Mouse (Mus musculus) heart, adult 2 months (tissue): Measurements from ENCODE around the gene Pmel. TPM values are rescaled to one million over a fixed set of nuclear protein-coding genes. Genes with fewer than 3 reads are reported as not detected.
A peak's percentile ranks its signal among the peaks of the same experiment; 100 is the strongest.

Experiments
- DNase-seq, 2 experiments: peaks; one replicate each; pipeline ENCODE4 v3.0.0; 2021
- H3K27ac ChIP-seq: fragments of 200-600 bp; 2 replicates; pipeline ENCODE4 v1.8.1; 2022
- H3K27me3 ChIP-seq: fragments of 200-500 bp; 2 replicates; pipeline ENCODE4 v1.6.1; 2012; ENCODE audit warnings: mild to moderate bottlenecking, low read length, inconsistent platforms, mixed read lengths; ENCODE audit not compliant: control insufficient read depth, insufficient read depth
- H3K36me3 ChIP-seq: fragments of 200-500 bp; 2 replicates; pipeline ENCODE4 v1.6.1; 2012; ENCODE audit warnings: low read length, inconsistent platforms; ENCODE audit not compliant: control insufficient read depth, insufficient read depth
- H3K4me1 ChIP-seq: fragments of 200-500 bp; 2 replicates; pipeline ENCODE4 v1.6.1; 2011; ENCODE audit warnings: low read length; ENCODE audit not compliant: control insufficient read depth, insufficient read depth
- H3K4me3 ChIP-seq: fragments of 200-600 bp; 2 replicates; pipeline ENCODE4 v1.8.1; 2022
- H3K79me2 ChIP-seq: fragments of 200-500 bp; replicated peaks from 2 replicates; pipeline ENCODE4 v1.6.1; 2012; ENCODE audit warnings: mild to moderate bottlenecking, inconsistent platforms, low read length, moderate library complexity, mixed read lengths; ENCODE audit not compliant: control insufficient read depth, insufficient read depth
- H3K9ac ChIP-seq: fragments of 200-500 bp; 2 replicates; pipeline ENCODE4 v1.6.1; 2012; ENCODE audit warnings: low read depth, mild to moderate bottlenecking, control low read depth, inconsistent platforms, low read length, mixed read lengths
- CTCF ChIP-seq: fragments of 200-600 bp; IDR thresholded peaks from 2 replicates; pipeline ENCODE4 v1.8.1; 2022; ENCODE audit warnings: antibody characterized with exemption, mild to moderate bottlenecking, moderate library complexity
- EP300 ChIP-seq: fragments of 200-500 bp; IDR thresholded peaks from 2 replicates; pipeline ENCODE4 v1.6.1; 2011; ENCODE audit warnings: low read depth, low read length, control low read depth; ENCODE audit not compliant: insufficient read depth
- POLR2A ChIP-seq: fragments of 200-500 bp; IDR thresholded peaks from 2 replicates; pipeline ENCODE4 v1.6.1; 2011; ENCODE audit warnings: mild to moderate bottlenecking, low read depth, low read length, control low read depth; ENCODE audit not compliant: insufficient read depth
- WGBS: fragments of 180-500 bp; shearing (Covaris S2); methylation state at CpG from one replicate; pipeline ENCODE4 v1.1.7; 2018; 5-methylcytosine and 5-hydroxymethylcytosine counted together
- intact Hi-C: fragments of 180-260 bp; cut with DNase I; formaldehyde crosslinking; loops from one replicate; pipeline ENCODE4 v1.15.1; 2025
- polyA plus RNA-seq: library from polyadenylated mRNA; depleted of rRNA; stranded (reverse); fragments of >200 nt; gene quantifications from 2 replicates; pipeline ENCODE4 v1.2.3, GENCODE M21; 2012
- total RNA-seq, 2 experiments: library from RNA; stranded (reverse); gene quantifications; 2 replicates each; pipeline ENCODE4 v1.2.3; 2021

Gene Pmel
- total and polyA plus RNA-seq, 3 experiments: 0.43 to 0.66 (median 0.50) TPM

GRCm38 (mm10) chr10:128731992-128732391, 28.0 kb downstream of the Pmel start:
- no peaks in the 10 kb centered on the region for H3K27me3 ChIP-seq
- no peaks in the 10 kb centered on the region for H3K79me2 ChIP-seq
- no peak for DNase-seq
- H3K27ac ChIP-seq: no peak overlapping the region
- intact Hi-C loops: loop anchor here (1.0 to 5.0 kb wide), 2 partner anchors 163 to 245 kb away; no protein-coding TSS in a partner anchor
- no peak overlapping the region for H3K9ac ChIP-seq
- H3K4me3 ChIP-seq: no peak overlapping the region
- TF ChIP-seq POLR2A: no peak
- no peak for TF ChIP-seq EP300
- TF ChIP-seq CTCF: no peak
- H3K4me1 ChIP-seq: no peaks in the 10 kb centered on the region; the same call in 1 of the 2 replicates
- no peaks in the 10 kb centered on the region for H3K36me3 ChIP-seq

DNA sequence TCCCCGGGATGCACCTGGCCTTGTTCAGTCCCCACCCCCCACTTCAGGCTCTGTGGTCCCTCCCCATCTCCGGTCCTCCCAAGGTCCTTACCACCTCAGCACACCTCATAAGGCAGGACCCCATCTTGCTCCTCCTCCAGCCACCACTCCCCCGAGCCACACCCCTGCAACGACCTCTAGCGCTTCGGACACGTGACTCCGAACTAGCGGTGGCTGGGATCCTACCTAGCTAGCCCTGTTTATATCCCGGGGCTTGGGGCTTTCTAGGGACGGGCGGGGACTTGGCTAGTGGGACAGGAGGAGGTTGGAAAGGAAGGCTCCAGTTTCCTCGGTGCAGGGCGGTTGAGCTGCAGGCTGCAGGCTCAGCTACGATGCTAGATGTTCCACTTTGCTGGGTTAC, 33.4 kb downstream of the Pmel start:
- TF ChIP-seq CTCF: no peak
- TF ChIP-seq EP300: no peak
- TF ChIP-seq POLR2A: no peak
- Histone ChIP-seq H3K79me2 (no peaks in the 10 kb centered on the region), H3K36me3 (no peaks in the 10 kb centered on the region; the same call in 1 of the 2 replicates), H3K4me1 (no peaks in the 10 kb centered on the region; the same call in 1 of the 2 replicates), H3K27me3 (no peaks in the 10 kb centered on the region), H3K27ac (no peak overlapping the region), H3K4me3 (no peak overlapping the region), H3K9ac (no peak overlapping the region)
- WGBS: 28% methylated on average over 15 of the region's 15 CpGs
- DNase-seq: no peak
- intact Hi-C loops: no loop called here

DNA sequence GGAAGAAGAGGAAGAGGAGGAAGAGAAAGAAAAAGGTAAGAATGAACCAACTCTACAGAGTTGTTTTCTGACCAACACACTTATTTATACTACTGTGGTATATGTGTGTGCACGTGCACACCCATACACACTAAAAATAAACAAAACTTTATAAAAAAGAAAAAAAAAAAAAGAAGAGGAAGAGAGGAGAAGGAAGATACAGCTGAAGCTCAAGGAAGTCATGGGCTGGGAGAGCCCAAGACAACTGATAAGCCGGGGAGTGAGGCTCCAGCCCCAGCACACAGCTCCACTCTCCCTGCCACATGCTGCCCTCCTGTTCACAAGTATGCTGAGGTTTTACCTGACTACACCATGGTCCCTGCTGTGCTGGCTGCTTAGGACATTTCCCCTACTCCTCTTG, 36.3 kb downstream of the Pmel start:
- no peaks in the 10 kb centered on the region for H3K79me2 ChIP-seq
- peaks cover 4% of the 10 kb centered on the region for H3K4me1 ChIP-seq
- H3K36me3 ChIP-seq: no peaks in the 10 kb centered on the region; the same call in 1 of the 2 replicates
- H3K27ac ChIP-seq: no peak overlapping the region
- intact Hi-C loops: loop anchor here (10.0 kb wide), 1 partner anchor 1675 kb away; the partner anchor contains the start of genes Cdk4 and March9
- no peak overlapping the region for H3K9ac ChIP-seq
- no peak for DNase-seq
- WGBS: 47% methylated on average over 2 of the region's 2 CpGs
- no peaks in the 10 kb centered on the region for H3K27me3 ChIP-seq
- no peak for TF ChIP-seq CTCF
- TF ChIP-seq EP300: no peak
- no peak for TF ChIP-seq POLR2A
- no peak overlapping the region for H3K4me3 ChIP-seq

DNA sequence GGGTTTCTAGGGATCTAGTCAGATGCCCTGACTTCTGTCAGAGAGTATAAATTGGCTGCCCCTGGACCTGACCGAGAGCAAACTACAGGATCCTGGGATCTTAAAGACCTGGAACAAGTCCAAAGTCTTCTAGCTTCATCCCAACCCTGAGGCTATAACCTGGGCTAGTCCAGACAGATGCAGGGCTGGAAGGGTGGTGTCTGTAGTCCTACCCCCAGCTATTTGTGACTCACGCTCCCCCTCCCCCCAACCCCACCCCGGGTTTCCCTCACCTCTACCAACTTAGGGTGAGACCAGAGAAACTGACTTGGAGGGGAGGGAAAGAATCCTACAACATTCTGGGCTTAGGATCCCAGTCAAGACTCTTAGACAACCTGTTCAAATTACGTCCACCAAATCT, 38.6 kb downstream of the Pmel start:
- 18% methylated on average over 4 of the region's 4 CpGs for WGBS
- Histone ChIP-seq H3K9ac (no peak overlapping the region; the same call in 1 of the 2 replicates), H3K36me3 (no peaks in the 10 kb centered on the region; the same call in 1 of the 2 replicates), H3K4me3 (peak overlapping the region; percentile 77), H3K4me1 (peaks cover 5% of the 10 kb centered on the region), H3K27ac (peak overlapping the region; percentile 90), H3K27me3 (no peaks in the 10 kb centered on the region), H3K79me2 (no peaks in the 10 kb centered on the region)
- DNase-seq: no peak
- TF ChIP-seq CTCF (no peak), EP300 (no peak), POLR2A (no peak)
- intact Hi-C loops: loop anchor here (10.0 kb wide), 1 partner anchor 1678 kb away; the partner anchor contains the start of genes Cdk4 and March9

DNA sequence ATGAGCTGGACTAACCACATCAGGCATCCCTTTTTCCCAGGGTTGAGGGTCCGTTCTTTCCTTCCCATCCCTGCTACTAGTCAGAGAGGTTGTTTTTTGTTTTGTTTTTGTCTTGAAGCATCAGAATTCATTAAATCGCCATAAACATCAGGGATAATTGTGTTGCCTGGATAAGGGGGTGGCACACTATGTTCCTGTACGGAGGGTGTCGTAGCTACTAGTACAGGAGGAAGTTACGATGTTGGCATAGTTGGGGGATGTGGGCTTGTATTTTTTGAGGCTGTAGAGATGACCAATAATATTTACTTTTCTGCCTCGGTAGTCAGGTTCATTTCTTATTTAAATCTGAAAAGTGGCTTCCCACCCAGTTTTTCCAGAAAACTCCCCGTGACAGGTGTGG, 39.2 kb downstream of the Pmel start:
- Histone ChIP-seq H3K79me2 (no peaks in the 10 kb centered on the region), H3K27ac (peak overlapping the region; percentile 90), H3K9ac (peak overlapping the region; percentile 88), H3K36me3 (no peaks in the 10 kb centered on the region; the same call in 1 of the 2 replicates), H3K4me1 (peaks cover 5% of the 10 kb centered on the region), H3K27me3 (no peaks in the 10 kb centered on the region), H3K4me3 (peak overlapping the region; percentile 77)
- intact Hi-C loops: loop anchor here (10.0 kb wide), 1 partner anchor 1678 kb away; the partner anchor contains the start of genes Cdk4 and March9
- no peak for DNase-seq
- WGBS: under 1% methylated on average over 7 of the region's 7 CpGs
- TF ChIP-seq EP300 (no peak), POLR2A (no peak), CTCF (no peak)

DNA sequence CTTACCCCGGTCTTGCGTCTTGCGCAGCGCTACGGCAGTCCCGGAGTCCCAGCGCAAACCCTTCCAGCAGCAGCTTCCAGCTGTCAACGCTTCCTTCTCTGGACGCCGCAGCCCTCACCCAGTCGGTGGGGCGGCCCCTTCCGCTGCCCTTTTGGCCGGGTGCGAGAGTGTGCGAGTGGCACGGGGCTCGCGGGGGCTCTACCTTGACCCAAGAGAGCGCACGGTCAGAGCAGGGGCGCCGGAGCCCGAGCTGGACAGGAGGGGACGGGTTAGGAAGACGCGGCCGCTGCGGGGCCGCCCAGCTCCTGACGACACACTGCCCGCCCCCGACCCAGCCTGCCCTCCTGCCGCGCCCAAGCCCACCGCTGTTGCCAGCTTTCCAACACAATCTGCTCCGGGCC, 39.8 kb downstream of the Pmel start:
- peaks cover 5% of the 10 kb centered on the region for H3K4me1 ChIP-seq
- H3K27me3 ChIP-seq: no peaks in the 10 kb centered on the region
- under 1% methylated on average over 34 of the region's 37 CpGs for WGBS
- H3K9ac ChIP-seq: peak overlapping the region; percentile 88
- intact Hi-C loops: loop anchor here (10.0 kb wide), 1 partner anchor 1679 kb away; the partner anchor contains the start of genes Cdk4 and March9
- peak overlapping the region; percentile 77 for H3K4me3 ChIP-seq
- peak overlapping the region; percentile 90 for H3K27ac ChIP-seq
- peak; percentile 57; the same call in 1 of the 2 replicates for TF ChIP-seq POLR2A
- no peak for TF ChIP-seq CTCF
- no peak for TF ChIP-seq EP300
- peak; percentile 85 to 86 for DNase-seq
- H3K36me3 ChIP-seq: no peaks in the 10 kb centered on the region; the same call in 1 of the 2 replicates
- H3K79me2 ChIP-seq: no peaks in the 10 kb centered on the region
